Mouse (Mus musculus): ENCODE measurements around the gene Hoxd11. TPM values are rescaled to one million over a fixed set of nuclear protein-coding genes. Genes with fewer than 3 reads are reported as not detected.

The Hoxd11 gene
- total RNA-seq, 1 experiment from 2014 or later, result not detected

GRCm38 (mm10) chr2:74689574-74690337 lies 10.4 kb downstream of the Hoxd11 start:
- no peak for ATAC-seq (replicated peaks in 1 of 2; ENCODE audit: insufficient read depth in 1 of 2, low FRiP score in 2 of 2, low TSS enrichment in 1 of 2, low read depth in 1 of 2, poor library complexity in 2 of 2, severe bottlenecking in 2 of 2)

GRCm38 (mm10) chr2:74690338-74690716 lies 11.0 kb downstream of the Hoxd11 start:
- ATAC-seq (replicated peaks in 1 of 2; ENCODE audit: insufficient read depth in 1 of 2, low FRiP score in 2 of 2, low TSS enrichment in 1 of 2, low read depth in 1 of 2, poor library complexity in 2 of 2, severe bottlenecking in 2 of 2), result no peak

DNA sequence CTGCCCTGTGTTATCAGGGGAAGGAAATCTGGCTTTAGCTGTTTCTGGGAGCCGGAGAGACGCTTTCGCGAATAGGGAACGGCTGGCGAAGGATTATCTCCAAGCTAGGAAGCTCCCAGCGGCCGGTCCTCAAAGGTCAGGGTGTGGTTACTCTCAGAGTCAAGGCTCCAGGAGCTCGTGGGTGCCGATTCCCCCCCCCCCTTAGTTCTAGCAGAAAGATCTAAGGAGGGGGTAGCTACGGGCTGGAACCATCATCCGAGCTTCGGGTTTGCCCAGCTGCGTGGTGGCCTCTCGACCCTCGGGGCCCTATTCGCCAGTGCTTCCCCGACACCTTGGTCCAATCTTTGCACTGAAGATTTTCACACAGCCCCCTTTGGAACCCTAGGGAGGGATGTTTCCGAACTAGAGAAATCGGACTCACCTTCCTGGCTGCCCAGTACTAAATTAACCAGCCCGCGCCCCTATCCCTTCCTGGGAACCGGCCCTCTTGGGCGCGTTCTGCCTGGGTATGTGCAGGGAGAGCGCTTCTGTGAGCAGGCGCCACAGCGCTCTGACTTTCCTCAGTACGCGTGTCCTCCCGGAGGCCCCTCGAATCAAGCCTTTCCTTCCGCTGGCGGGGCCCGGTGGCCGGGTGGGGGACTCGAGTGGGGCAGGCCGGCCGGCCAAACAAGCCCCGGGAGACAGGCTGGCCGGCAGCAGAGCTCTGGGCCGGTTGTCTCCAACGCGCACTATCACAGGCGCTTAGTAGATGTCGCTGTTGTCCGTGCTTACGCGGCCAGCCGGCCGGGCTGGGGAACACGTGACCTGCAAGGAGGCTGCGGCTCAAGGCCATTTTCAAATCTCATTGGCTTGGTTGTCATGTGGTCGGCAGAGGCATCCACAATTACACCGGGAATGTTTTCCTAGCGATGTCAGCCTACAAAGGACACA lies 11.9 kb downstream of the Hoxd11 start, which contains the start of gene Hoxd10:
Gene Hoxd10 (plus strand): TSS at position 903 of the 930 bp plus-strand sequence.
- ATAC-seq (replicated peaks in 1 of 2; ENCODE audit: insufficient read depth in 1 of 2, low FRiP score in 2 of 2, low TSS enrichment in 1 of 2, low read depth in 1 of 2, poor library complexity in 2 of 2, severe bottlenecking in 2 of 2), result no peak

GRCm38 (mm10) chr2:74691995-74692807 lies 12.8 kb downstream of the Hoxd11 start:
- ATAC-seq (replicated peaks in 1 of 2; ENCODE audit: insufficient read depth in 1 of 2, low FRiP score in 2 of 2, low TSS enrichment in 1 of 2, low read depth in 1 of 2, poor library complexity in 2 of 2, severe bottlenecking in 2 of 2), result no peak

DNA sequence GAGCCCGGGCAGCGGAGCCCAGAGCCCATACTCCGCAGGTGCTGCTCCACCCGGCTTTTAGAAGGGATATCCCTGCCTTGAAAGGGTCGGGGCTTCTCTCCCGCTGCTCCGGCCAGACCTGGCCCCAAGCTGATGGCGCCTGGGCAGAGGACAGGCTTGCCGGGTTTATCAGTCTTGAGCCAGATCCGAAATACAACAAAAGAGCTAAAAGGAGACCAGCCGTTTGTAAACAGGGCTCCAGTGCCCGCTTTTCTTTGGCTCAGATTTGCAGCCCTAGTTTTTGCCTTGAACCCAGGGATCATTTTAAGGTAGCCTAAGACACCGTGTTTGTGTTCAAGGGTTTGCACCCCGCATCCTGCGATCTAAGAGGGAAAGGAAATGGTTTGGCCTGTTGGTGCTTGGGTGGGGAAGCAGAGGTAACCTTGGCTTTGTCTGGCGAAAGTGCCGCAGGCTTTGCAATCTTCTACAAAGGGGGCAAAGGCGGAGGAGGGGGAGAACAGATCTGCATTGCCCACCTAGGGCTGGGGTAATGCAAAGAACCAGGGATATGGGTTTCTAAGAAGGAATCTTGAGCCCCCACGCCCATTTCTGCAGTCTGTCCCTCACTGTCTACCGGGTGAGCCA lies 13.6 kb downstream of the Hoxd11 start:
- ATAC-seq (replicated peaks in 1 of 2; ENCODE audit: insufficient read depth in 1 of 2, low FRiP score in 2 of 2, low TSS enrichment in 1 of 2, low read depth in 1 of 2, poor library complexity in 2 of 2, severe bottlenecking in 2 of 2), result no peak

GRCm38 (mm10) chr2:74693432-74693827 lies 14.1 kb downstream of the Hoxd11 start:
- no peak for ATAC-seq (replicated peaks in 1 of 2; ENCODE audit: insufficient read depth in 1 of 2, low FRiP score in 2 of 2, low TSS enrichment in 1 of 2, low read depth in 1 of 2, poor library complexity in 2 of 2, severe bottlenecking in 2 of 2)

DNA sequence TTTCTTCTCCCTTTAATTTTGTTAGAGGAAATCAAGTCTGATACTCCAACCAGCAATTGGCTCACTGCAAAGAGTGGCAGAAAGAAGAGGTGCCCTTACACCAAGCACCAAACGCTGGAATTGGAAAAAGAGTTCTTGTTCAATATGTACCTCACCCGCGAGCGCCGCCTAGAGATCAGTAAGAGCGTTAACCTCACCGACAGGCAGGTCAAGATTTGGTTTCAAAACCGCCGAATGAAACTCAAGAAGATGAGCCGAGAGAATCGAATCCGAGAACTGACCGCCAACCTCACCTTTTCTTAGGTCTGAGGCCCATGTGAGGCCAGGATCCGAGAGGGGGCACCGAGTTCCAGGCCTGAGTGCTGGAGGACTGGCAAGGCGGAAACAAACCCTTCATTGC lies 14.7 kb downstream of the Hoxd11 start:
- ATAC-seq (replicated peaks in 1 of 2; ENCODE audit: insufficient read depth in 1 of 2, low FRiP score in 2 of 2, low TSS enrichment in 1 of 2, low read depth in 1 of 2, poor library complexity in 2 of 2, severe bottlenecking in 2 of 2), result no peak

GRCm38 (mm10) chr2:74695383-74695782 lies 16.0 kb downstream of the Hoxd11 start:
- ATAC-seq (replicated peaks in 1 of 2; ENCODE audit: insufficient read depth in 1 of 2, low FRiP score in 2 of 2, low TSS enrichment in 1 of 2, low read depth in 1 of 2, poor library complexity in 2 of 2, severe bottlenecking in 2 of 2), result no peak

DNA sequence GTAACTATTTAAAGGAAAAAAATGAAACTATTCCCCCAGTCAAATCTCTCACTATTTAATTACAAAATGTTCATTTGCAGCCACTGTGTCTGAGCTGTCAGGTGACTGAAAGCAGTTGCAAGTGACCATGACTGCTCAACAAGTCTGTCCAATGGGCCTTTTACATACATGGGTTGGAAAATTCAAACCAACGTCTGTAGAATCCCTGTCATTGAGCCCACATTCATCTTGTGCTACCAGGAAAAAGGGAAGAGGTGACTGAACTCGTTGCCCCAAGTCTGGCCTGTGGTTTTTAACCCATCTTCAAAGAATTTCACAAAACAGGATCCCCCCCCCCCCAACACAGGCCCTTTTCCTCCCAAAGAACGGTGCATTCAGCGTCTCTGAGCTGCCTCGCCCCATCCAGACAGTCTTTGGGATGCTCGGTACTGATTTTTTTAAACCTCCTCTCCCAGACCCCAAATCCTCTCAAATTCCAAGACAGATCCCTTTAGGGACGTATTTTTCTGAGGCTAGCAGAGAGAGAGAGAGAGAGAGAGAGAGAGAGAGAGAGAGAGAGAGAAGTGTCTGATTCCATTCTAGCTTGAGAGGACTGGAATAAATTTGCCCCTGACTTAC lies 16.6 kb downstream of the Hoxd11 start:
- ATAC-seq (replicated peaks in 1 of 2; ENCODE audit: insufficient read depth in 1 of 2, low FRiP score in 2 of 2, low TSS enrichment in 1 of 2, low read depth in 1 of 2, poor library complexity in 2 of 2, severe bottlenecking in 2 of 2), result no peak

- no peak for ATAC-seq (replicated peaks in 1 of 2; ENCODE audit: insufficient read depth in 1 of 2, low FRiP score in 2 of 2, low TSS enrichment in 1 of 2, low read depth in 1 of 2, poor library complexity in 2 of 2, severe bottlenecking in 2 of 2)
These were observed 17.3 kb downstream of the Hoxd11 start for GRCm38 (mm10) chr2:74696442-74697335.

DNA sequence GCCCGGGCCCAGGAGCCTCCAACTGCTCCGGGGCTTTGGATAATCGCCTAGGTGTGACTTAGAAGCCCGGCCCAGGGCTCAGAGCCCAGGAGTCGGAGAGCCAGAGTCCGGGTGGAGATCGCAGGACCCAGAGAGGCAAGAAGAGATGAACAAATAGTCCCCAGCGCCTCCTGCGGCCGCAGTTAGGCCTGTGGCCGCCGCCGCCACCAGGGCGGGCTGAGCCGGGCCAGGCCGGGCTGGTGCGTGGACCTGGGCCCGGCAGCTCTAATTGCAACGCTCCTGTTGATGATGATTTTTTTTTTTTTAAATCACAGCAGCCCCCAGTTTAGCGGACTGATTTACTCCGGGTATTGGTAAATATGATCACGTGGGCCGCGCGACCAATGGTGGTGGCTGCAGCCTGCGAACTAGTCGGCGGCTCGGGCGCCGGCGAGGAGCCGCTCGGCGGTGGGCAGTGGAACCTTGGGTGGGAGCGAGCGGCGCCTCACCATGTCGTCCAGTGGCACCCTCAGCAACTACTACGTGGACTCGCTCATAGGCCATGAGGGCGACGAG lies 18.3 kb downstream of the Hoxd11 start, which contains the start of gene Hoxd9:
Gene Hoxd9 (plus strand): TSS at position 161 of the 555 bp plus-strand sequence.
- ATAC-seq (replicated peaks in 1 of 2; ENCODE audit: insufficient read depth in 1 of 2, low FRiP score in 2 of 2, low TSS enrichment in 1 of 2, low read depth in 1 of 2, poor library complexity in 2 of 2, severe bottlenecking in 2 of 2), result no peak

- no peak for ATAC-seq (replicated peaks in 1 of 2; ENCODE audit: insufficient read depth in 1 of 2, low FRiP score in 2 of 2, low TSS enrichment in 1 of 2, low read depth in 1 of 2, poor library complexity in 2 of 2, severe bottlenecking in 2 of 2)
These were observed 19.1 kb downstream of the Hoxd11 start for GRCm38 (mm10) chr2:74698201-74699052.

- no peak for ATAC-seq (replicated peaks in 1 of 2; ENCODE audit: insufficient read depth in 1 of 2, low FRiP score in 2 of 2, low TSS enrichment in 1 of 2, low read depth in 1 of 2, poor library complexity in 2 of 2, severe bottlenecking in 2 of 2)
These were observed 19.7 kb downstream of the Hoxd11 start for GRCm38 (mm10) chr2:74699053-74699430.

DNA sequence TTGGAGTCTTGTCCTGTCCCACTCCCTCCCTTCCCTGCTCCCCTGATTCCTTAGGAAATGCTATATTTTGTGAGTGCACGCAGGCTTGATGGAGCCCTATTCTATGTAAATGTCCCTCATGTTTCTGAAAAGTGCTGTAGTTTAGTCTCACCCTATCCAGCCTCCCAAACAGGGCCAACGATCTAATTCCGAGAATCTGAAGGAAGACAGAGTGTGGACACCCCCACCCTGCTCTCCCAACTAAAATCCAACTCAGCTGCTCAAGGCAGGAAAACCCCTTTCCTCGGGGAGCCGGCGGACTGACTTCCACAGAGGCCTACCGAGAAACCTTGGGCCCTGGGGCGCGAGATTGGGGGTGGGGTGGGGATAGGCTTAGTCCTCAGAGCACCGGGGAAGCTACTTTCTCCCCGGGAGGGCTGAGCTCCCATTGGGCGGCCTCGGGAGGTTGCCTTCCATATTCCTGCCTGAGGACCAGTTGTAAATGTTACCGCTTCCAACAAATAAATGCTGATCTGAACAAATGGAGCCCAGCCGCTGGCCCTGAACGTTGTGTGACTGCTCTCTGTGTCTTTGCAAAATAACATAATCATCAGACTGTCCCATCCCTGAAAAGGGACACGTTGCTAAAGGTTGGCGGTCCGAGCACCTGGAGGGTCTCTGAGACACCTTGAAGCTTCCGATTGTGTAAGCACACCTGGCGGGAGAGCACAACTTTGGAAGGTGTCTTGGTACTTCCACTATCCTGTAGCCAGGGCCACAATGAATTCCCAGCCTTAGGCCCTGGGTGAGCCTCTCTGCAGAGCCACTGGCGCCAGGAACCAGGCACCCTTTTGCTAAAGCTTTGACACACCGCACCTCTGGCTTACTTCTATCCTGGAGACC lies 20.5 kb downstream of the Hoxd11 start:
- no peak for ATAC-seq (replicated peaks in 1 of 2; ENCODE audit: insufficient read depth in 1 of 2, low FRiP score in 2 of 2, low TSS enrichment in 1 of 2, low read depth in 1 of 2, poor library complexity in 2 of 2, severe bottlenecking in 2 of 2)

Measured in hematopoietic stem cell, adult 5-6 weeks (primary cell).